Mouse (Mus musculus) ES-E14 (cell line): Measurements from ENCODE around the gene Srcap.

Experiments
- HCFC1 ChIP-seq: IDR thresholded peaks from 2 replicates; pipeline ENCODE4 v1.6.1; 2012; ENCODE audit warnings: low read length, inconsistent platforms, borderline replicate concordance; ENCODE audit not compliant: insufficient read depth
- MAFK ChIP-seq: IDR thresholded peaks from 2 replicates; pipeline ENCODE4 v1.6.1; 2014; ENCODE audit warnings: mild to moderate bottlenecking, low read depth, low read length, inconsistent platforms; ENCODE audit not compliant: insufficient read depth
- ZC3H11A ChIP-seq: IDR thresholded peaks from 2 replicates; pipeline ENCODE4 v1.6.1; 2012; ENCODE audit warnings: low read depth, mild to moderate bottlenecking, inconsistent platforms, low read length, borderline replicate concordance
- ZNF384 ChIP-seq: IDR thresholded peaks from 2 replicates; pipeline ENCODE4 v1.6.1; 2012; ENCODE audit warnings: low read depth, low read length, inconsistent platforms

DNA sequence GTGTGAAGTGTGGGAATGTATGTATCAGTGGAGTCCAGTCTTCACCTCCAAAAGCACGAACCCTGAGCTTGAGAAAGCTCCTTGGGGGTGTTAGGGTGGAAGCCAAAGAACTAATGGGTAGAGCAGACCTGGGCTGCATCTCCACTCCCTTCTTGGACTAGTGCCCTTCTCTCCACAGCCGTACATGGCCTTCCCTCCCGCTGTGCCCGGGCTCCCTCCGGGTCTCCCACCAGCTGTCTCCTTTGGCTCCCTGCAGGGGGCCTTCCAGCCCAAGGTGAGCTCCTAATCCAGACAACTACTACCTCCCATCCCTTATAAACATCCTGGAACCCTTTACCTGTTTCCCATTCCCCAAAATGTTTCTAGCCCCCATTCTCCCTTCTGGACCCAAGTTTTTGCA is 26.4 kb upstream of the Srcap start:
- TF ChIP-seq ZC3H11A (no peak), MAFK (no peak), HCFC1 (no peak), ZNF384 (no peak)
